Mouse (Mus musculus): ENCODE measurements around the gene Abhd17c.

GRCm38 (mm10) chr7:84142196-84142595 lies 9.5 kb downstream of the Abhd17c start:
- no peak for TF ChIP-seq CTCF (IDR thresholded peaks at IDR 0.05; ENCODE audit: low read depth, low read length)
- no peak for TF ChIP-seq POLR2A (IDR thresholded peaks at IDR 0.05; ENCODE audit: borderline replicate concordance, low read depth, low read length)
